Comparison of ENCODE assay signal across 15 mouse cellular contexts in the genomic region with DNA sequence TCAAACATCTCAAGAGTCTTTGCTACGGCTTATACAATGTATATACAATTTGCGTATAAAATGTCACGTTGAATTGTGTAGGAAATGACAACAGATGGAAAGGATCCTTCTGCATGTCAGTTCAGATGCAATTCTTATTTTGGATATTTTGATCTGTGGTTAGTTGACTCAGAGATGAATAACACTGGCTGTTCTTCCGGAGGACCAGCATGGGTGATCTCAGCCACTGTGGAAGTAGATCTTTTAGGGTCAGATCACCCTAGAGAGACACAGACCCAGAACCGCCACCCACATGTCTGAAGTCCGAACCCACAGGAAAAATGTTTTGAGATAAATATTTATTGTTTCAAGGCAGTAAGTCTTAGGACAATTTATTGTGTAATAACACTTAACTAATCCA.
"Had no signal": no experiment of that assay in that cellular context is flagged by ENCODE, and none has a peak within 500 bp of the region (broad histone marks: within the 10 kb centered on the region; RNA-seq: fewer than 3 reads in every experiment).

No protein-coding gene starts in this region.

- H3K27ac ChIP-seq: left cerebral cortex, adult 2 months; limb, embryonic 10.5 days; liver, embryonic 15.5 days; lung, embryonic 15.5 days; macrophage; midbrain, embryonic 15.5 days; neural tube, embryonic 13.5 days had no signal

- H3K36me3 ChIP-seq: limb, embryonic 10.5 days; liver, embryonic 15.5 days; lung, embryonic 15.5 days; midbrain, embryonic 15.5 days; neural tube, embryonic 13.5 days had no signal

- ATAC-seq: midbrain, embryonic 15.5 days had no signal

- H3K4me3 ChIP-seq: left cerebral cortex, adult 2 months; limb, embryonic 10.5 days; liver, embryonic 15.5 days; lung, embryonic 15.5 days; megakaryocyte, embryonic 14.5 days; midbrain, embryonic 15.5 days; neural tube, embryonic 13.5 days had no signal

- H3K4me1 ChIP-seq: liver, embryonic 15.5 days; midbrain, embryonic 15.5 days; neural tube, embryonic 13.5 days had no signal

- DNase-seq: kidney, adult 8-10 months; kidney, postnatal 25 days; lung, postnatal 14 days; right cerebral cortex, adult 18-20 months; thymus, postnatal 4 days had no signal

- H3K27me3 ChIP-seq: liver, embryonic 15.5 days; lung, embryonic 15.5 days; midbrain, embryonic 15.5 days; neural tube, embryonic 13.5 days had no signal

- H3K9ac ChIP-seq: liver, embryonic 15.5 days; lung, embryonic 15.5 days; midbrain, embryonic 15.5 days; neural tube, embryonic 13.5 days had no signal

- H3K4me2 ChIP-seq: liver, embryonic 11.5 days; liver, embryonic 15.5 days; lung, embryonic 15.5 days; midbrain, embryonic 11.5 days; midbrain, embryonic 15.5 days; neural tube, embryonic 13.5 days had no signal

- H3K9me3 ChIP-seq: limb, embryonic 10.5 days; liver, embryonic 15.5 days; lung, embryonic 15.5 days; megakaryocyte, embryonic 14.5 days; midbrain, embryonic 15.5 days; neural tube, embryonic 13.5 days had no signal
